Mouse (Mus musculus) hindbrain, postnatal 0 days (tissue): ENCODE results near the gene Dnajc3. TPM values are rescaled to one million over a fixed set of nuclear protein-coding genes. Genes with fewer than 3 reads are reported as not detected.

Experiments used
- ATAC-seq: fragments of 200-750 bp; cut with Nextera tagmentation; 2 replicates; pipeline ENCODE4 v1.8.0; 2017; ENCODE audit warnings: mild to moderate bottlenecking, moderate TSS enrichment, moderate library complexity
- DNase-seq: peaks from one replicate; pipeline ENCODE4 v3.0.0-alpha.2; 2015; ENCODE audit warnings: low spot score
- H3K27ac ChIP-seq: fragments of 300-500 bp; sonication (generic); 2 replicates; pipeline ENCODE4 v1.5.1; 2014; ENCODE audit warnings: mild to moderate bottlenecking
- H3K27me3 ChIP-seq: fragments of 300-500 bp; sonication (generic); 2 replicates; pipeline ENCODE4 v1.6.1; 2014; ENCODE audit warnings: low read length, mixed read lengths; ENCODE audit not compliant: insufficient read depth
- H3K36me3 ChIP-seq: fragments of 300-500 bp; sonication (generic); 2 replicates; pipeline ENCODE4 v1.6.1; 2014; ENCODE audit warnings: low read length, mixed read lengths; ENCODE audit not compliant: insufficient read depth
- H3K4me1 ChIP-seq: fragments of 300-500 bp; sonication (generic); 2 replicates; pipeline ENCODE4 v1.6.1; 2014; ENCODE audit warnings: antibody characterized with exemption, low read length, mixed read lengths; ENCODE audit not compliant: insufficient read depth
- H3K4me2 ChIP-seq: fragments of 300-500 bp; sonication (generic); 2 replicates; pipeline ENCODE4 v1.6.1; 2014; ENCODE audit warnings: low read depth, mild to moderate bottlenecking, low read length, moderate library complexity, mixed read lengths
- H3K4me3 ChIP-seq: fragments of 300-500 bp; sonication (generic); 2 replicates; pipeline ENCODE4 v1.5.1; 2014; ENCODE audit warnings: low read length
- H3K9ac ChIP-seq: fragments of 300-500 bp; sonication (generic); replicated peaks from 2 replicates; pipeline ENCODE4 v1.6.1; 2014; ENCODE audit warnings: mild to moderate bottlenecking, low read length, moderate library complexity, mixed read lengths
- H3K9me3 ChIP-seq: fragments of 300-500 bp; sonication (generic); 2 replicates; pipeline ENCODE4 v1.6.1; 2016; ENCODE audit warnings: low read length, mixed read lengths
- CTCF ChIP-seq: IDR thresholded peaks from 2 replicates; pipeline ENCODE4 v1.5.1; 2016; ENCODE audit warnings: antibody characterized with exemption, control low read depth, low read depth
- WGBS: fragments of 180-500 bp; shearing (Covaris S2); extraction: QIAGEN DNeasy Blood & Tissue Kit; methylation state at CpG from one replicate; pipeline ENCODE4 v1.1.7; 2014; 5-methylcytosine and 5-hydroxymethylcytosine counted together
- polyA plus RNA-seq: library from polyadenylated mRNA; unstranded; fragments of >200 nt; fragmentation: Nextera tagmentation; extraction: Ambion mirVana; gene quantifications from 2 replicates; pipeline ENCODE4 v1.2.1, GENCODE M21; 2015
- total RNA-seq: library from RNA; depleted of rRNA; stranded (reverse); fragments of >200 nt; gene quantifications from 2 replicates; pipeline ENCODE4 v1.2.3, GENCODE M21; 2014

The Dnajc3 gene
- total and polyA plus RNA-seq, 2 experiments from 2014 or later: 16.7 to 22.8 TPM

- DNase-seq (peak; percentile 26), ATAC-seq (peak; percentile 36; the same call in 1 of the 2 replicates)
- Histone ChIP-seq H3K4me3 (no peak overlapping the region), H3K27ac (no peak overlapping the region; the same call in 1 of the 2 replicates), H3K4me1 (no peaks in the 10 kb centered on the region), H3K27me3 (no peaks in the 10 kb centered on the region), H3K36me3 (peaks cover 58% of the 10 kb centered on the region), H3K9ac (no peak overlapping the region), H3K4me2 (no peak overlapping the region), H3K9me3 (no peaks in the 10 kb centered on the region)
- no peak for TF ChIP-seq CTCF
- WGBS: 20% methylated on average over 6 of the region's 6 CpGs
Measured at GRCm38 (mm10) chr14:118903867-118904562, 33.8 kb upstream of the Dnajc3 start.

DNA sequence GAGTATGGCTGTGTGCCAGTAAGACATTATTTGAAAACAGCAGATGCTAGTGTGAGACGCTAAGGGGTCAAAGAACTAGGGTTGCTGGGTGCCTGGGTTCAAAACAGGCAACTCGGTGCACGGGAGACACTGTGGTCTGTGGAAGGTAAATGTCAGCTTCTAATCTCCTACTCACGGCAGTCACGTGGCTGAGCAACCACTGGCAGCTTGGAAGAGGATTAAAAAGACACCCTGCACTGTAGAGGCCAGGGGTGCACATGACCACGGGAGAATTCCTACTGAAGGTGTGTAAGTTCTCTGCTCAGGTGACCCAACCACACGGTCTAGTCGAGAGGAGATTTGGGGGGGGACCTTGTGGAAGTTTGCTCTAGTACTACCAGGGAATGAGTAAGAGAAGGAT, 30.2 kb upstream of the Dnajc3 start:
- H3K4me1 ChIP-seq: no peaks in the 10 kb centered on the region
- ATAC-seq (no peak), DNase-seq (no peak)
- H3K4me2 ChIP-seq: no peak overlapping the region
- TF ChIP-seq CTCF: no peak
- H3K9ac ChIP-seq: no peak overlapping the region
- H3K4me3 ChIP-seq: no peak overlapping the region
- 62% methylated on average over 8 of the region's 8 CpGs for WGBS
- no peaks in the 10 kb centered on the region for H3K9me3 ChIP-seq
- H3K27me3 ChIP-seq: no peaks in the 10 kb centered on the region
- H3K36me3 ChIP-seq: peaks cover 46% of the 10 kb centered on the region
- H3K27ac ChIP-seq: no peak overlapping the region

- Histone ChIP-seq H3K9me3 (no peaks in the 10 kb centered on the region), H3K4me1 (no peaks in the 10 kb centered on the region), H3K27me3 (no peaks in the 10 kb centered on the region), H3K36me3 (peaks cover 45% of the 10 kb centered on the region), H3K9ac (no peak overlapping the region), H3K4me2 (no peak overlapping the region), H3K4me3 (no peak overlapping the region), H3K27ac (no peak overlapping the region)
- DNase-seq: no peak
- 85% methylated on average over 8 of the region's 8 CpGs for WGBS
- TF ChIP-seq CTCF: no peak
- no peak for ATAC-seq
Measured at GRCm38 (mm10) chr14:118909872-118910271, 27.9 kb upstream of the Dnajc3 start.

DNA sequence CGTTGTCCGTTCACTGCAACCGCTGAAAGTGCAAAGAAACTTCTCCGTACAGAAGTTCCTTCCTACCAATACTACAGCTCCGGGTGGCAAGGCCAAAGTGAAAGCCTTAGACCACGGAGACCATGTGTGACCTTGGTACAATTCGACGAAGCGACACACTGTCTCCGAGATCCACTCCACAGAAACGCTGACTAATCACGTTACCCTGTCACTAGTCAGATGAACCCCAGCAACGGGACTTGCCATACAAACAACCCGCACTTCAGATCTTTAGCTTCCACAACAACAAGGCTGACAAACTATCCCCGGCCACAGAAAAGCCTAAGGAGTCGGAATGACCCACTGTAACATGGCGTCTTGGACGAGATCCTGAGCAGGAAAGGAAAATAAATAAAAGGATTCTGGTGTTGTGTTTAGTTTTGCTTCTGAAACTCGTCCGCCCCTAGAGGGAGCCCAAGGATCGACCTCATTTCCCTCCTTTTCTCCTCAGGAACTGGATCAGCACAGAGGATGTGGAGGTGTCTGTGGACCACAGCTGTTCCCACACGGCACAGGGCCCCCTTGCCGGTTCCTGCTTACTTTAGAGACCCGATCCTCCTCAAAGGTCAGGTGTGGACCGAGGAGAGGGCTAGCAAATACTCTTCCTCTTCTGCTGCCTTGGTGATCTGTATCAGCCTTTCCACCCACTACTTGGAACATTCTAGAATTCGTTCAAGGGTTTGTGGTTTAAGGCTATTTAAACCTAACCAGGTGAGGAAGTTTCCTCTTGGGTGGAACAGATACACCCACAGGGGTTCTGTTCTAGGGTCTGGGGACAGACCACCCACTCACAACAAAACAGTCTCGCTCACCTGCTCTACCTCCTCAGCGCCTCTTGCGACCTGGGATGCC, 27.2 kb upstream of the Dnajc3 start:
- 70% methylated on average over 29 of the region's 29 CpGs for WGBS
- Histone ChIP-seq H3K36me3 (peaks cover 45% of the 10 kb centered on the region), H3K9me3 (no peaks in the 10 kb centered on the region), H3K27ac (no peak overlapping the region), H3K4me3 (no peak overlapping the region), H3K9ac (no peak overlapping the region), H3K4me2 (no peak overlapping the region), H3K4me1 (no peaks in the 10 kb centered on the region), H3K27me3 (no peaks in the 10 kb centered on the region)
- ATAC-seq: peak; percentile 62; the same call in 1 of the 2 replicates
- peak; percentile 75 for TF ChIP-seq CTCF
- DNase-seq: peak; percentile 69

DNA sequence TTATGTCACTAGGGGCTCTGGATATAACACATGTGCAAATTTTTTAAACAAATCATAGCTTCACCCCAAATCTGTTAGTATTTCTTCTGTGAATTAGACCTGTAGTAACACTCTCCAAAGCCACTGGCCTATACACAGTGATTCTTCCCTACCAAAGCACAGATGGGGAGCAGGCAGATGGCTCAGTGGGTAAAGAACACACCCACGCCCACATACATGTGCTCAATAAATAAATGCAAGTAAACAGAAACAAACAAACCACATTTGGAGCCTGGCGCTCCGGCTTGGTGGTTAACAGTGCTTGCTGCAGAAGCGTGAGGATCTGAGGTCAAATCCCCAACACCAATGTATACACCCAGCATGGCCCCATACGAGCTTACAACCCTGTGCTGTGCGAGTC, 26.3 kb upstream of the Dnajc3 start:
- H3K4me3 ChIP-seq: no peak overlapping the region
- H3K36me3 ChIP-seq: peaks cover 44% of the 10 kb centered on the region
- no peaks in the 10 kb centered on the region for H3K4me1 ChIP-seq
- TF ChIP-seq CTCF: no peak
- DNase-seq (no peak), ATAC-seq (no peak)
- no peaks in the 10 kb centered on the region for H3K9me3 ChIP-seq
- no peaks in the 10 kb centered on the region for H3K27me3 ChIP-seq
- 92% methylated on average over 6 of the region's 6 CpGs for WGBS
- H3K9ac ChIP-seq: no peak overlapping the region
- no peak overlapping the region for H3K27ac ChIP-seq
- H3K4me2 ChIP-seq: no peak overlapping the region

- 80% methylated on average over 5 of the region's 5 CpGs for WGBS
- no peak for ATAC-seq
- DNase-seq: no peak
- Histone ChIP-seq H3K4me1 (no peaks in the 10 kb centered on the region), H3K27me3 (no peaks in the 10 kb centered on the region), H3K4me2 (no peak overlapping the region), H3K4me3 (no peak overlapping the region), H3K36me3 (peaks cover 28% of the 10 kb centered on the region), H3K27ac (no peak overlapping the region), H3K9me3 (no peaks in the 10 kb centered on the region), H3K9ac (no peak overlapping the region)
- TF ChIP-seq CTCF: no peak
Measured at GRCm38 (mm10) chr14:118913651-118914050, 24.1 kb upstream of the Dnajc3 start.
